Mouse (Mus musculus): ENCODE measurements at regions not wholly inside any gene's neighbourhood (a gene's known extent, or its start where the extent isn't known, plus 50 kb on each side); places are given as distances from the start of the nearest gene placed in this dataset.
A peak's percentile ranks its signal among the peaks of the same experiment; 100 is the strongest.
"Not testable (repeated sequence)": the region's sequence is repeated elsewhere in the genome, so short reads cannot be mapped to it uniquely, and the experiment has no call there.

DNA sequence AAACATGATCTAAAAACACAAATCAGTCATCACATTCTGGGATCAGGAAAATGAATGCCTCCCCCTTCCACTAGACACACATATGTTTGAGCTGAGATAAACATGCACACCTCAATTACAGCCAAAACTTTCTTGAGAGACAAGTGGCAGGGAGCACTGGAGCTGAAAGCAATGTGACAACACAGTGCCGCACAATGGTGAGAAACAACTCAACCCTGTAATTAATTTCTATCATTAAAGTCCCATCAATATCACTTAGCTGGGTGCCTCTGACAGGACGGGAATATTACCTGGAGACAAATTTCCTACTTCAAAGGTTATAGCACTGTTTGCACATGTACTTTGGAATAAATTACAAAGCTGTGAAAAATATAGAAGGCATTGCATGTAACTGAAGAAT is 381.2 kb upstream of the Amd2 start:
- no peak; the same call in 1 of the 2 replicates for ATAC-seq (ENCODE audit: low FRiP score, low TSS enrichment)
- WGBS = 60% methylated on average over 2 of the region's 2 CpGs
- no peak for DNase-seq
- Histone ChIP-seq H3K4me1 (ENCODE audit: control insufficient read depth, insufficient read depth, low read length) (no peaks in the 10 kb centered on the region), H3K9ac (replicated peaks; ENCODE audit: low read length) (no peak overlapping the region), H3K4me3 (replicated peaks; ENCODE audit: low read depth, low read length) (no peak overlapping the region), H3K4me2 (ENCODE audit: low read length) (no peak overlapping the region), H3K27ac (replicated peaks; ENCODE audit: low read depth, low read length) (no peak overlapping the region), H3K36me3 (ENCODE audit: control insufficient read depth, insufficient read depth, low read length) (no peaks in the 10 kb centered on the region), H3K9me3 (ENCODE audit: control insufficient read depth, low read length) (no peaks in the 10 kb centered on the region), H3K27me3 (ENCODE audit: control insufficient read depth, insufficient read depth, low read length) (no peaks in the 10 kb centered on the region)

DNA sequence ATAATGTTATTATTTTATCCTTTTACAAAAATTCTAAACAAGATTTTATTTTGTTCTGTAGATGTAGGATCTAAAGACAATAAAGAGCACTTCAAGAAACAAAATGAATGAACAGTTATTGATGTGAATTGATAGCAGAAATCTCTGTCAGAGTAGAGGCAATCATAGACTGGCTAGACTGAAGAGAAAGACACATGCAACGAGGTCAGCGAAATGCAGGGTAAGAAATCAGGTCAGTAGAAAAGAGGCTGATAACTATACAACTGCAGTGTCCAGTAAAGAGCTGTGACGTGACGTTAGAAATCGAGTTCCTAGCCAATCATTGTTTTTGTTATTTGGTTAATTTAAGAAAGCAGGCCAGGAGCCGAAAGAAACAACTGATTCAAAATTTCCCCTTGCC is 343.0 kb upstream of the Amd2 start:
- Histone ChIP-seq H3K27me3 (ENCODE audit: control insufficient read depth, insufficient read depth, low read length) (no peaks in the 10 kb centered on the region), H3K4me2 (ENCODE audit: low read length) (no peak overlapping the region), H3K4me1 (ENCODE audit: control insufficient read depth, insufficient read depth, low read length) (no peaks in the 10 kb centered on the region), H3K4me3 (replicated peaks; ENCODE audit: low read depth, low read length) (no peak overlapping the region), H3K9ac (replicated peaks; ENCODE audit: low read length) (no peak overlapping the region), H3K36me3 (ENCODE audit: control insufficient read depth, insufficient read depth, low read length) (no peaks in the 10 kb centered on the region), H3K27ac (replicated peaks; ENCODE audit: low read depth, low read length) (no peak overlapping the region), H3K9me3 (ENCODE audit: control insufficient read depth, low read length) (no peaks in the 10 kb centered on the region)
- 93% methylated on average over 6 of the region's 6 CpGs for WGBS
- DNase-seq = no peak
- no peak for ATAC-seq (ENCODE audit: low FRiP score, low TSS enrichment)

DNA sequence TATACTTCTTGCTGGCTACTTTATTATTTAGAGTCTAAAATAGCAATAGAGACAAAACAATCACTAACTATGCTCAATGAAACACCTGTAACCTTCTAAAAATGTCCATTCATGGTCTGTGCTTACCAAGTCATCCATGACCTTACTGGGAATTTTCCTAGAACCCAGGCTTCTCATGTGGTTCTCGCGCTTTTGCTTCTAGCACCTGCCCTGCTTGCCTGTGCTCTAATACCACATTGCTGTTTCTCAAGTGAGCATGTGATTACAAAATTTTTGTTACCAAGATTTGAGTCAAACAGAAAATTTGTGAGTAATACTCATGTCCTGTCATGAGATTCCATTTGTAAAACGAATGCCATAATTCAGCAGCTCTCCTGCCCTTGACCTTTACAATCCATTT is 324.8 kb upstream of the Amd2 start:
- ATAC-seq (ENCODE audit: low FRiP score, low TSS enrichment) = no peak
- WGBS = 92% methylated on average over 3 of the region's 3 CpGs
- H3K9me3 ChIP-seq (ENCODE audit: control insufficient read depth, low read length) = no peaks in the 10 kb centered on the region
- no peak overlapping the region for H3K9ac ChIP-seq (replicated peaks; ENCODE audit: low read length)
- no peaks in the 10 kb centered on the region for H3K27me3 ChIP-seq (ENCODE audit: control insufficient read depth, insufficient read depth, low read length)
- no peak overlapping the region for H3K27ac ChIP-seq (replicated peaks; ENCODE audit: low read depth, low read length)
- no peaks in the 10 kb centered on the region for H3K36me3 ChIP-seq (ENCODE audit: control insufficient read depth, insufficient read depth, low read length)
- DNase-seq = no peak
- H3K4me3 ChIP-seq (replicated peaks; ENCODE audit: low read depth, low read length) = no peak overlapping the region
- H3K4me2 ChIP-seq (ENCODE audit: low read length) = no peak overlapping the region
- no peaks in the 10 kb centered on the region for H3K4me1 ChIP-seq (ENCODE audit: control insufficient read depth, insufficient read depth, low read length)

DNA sequence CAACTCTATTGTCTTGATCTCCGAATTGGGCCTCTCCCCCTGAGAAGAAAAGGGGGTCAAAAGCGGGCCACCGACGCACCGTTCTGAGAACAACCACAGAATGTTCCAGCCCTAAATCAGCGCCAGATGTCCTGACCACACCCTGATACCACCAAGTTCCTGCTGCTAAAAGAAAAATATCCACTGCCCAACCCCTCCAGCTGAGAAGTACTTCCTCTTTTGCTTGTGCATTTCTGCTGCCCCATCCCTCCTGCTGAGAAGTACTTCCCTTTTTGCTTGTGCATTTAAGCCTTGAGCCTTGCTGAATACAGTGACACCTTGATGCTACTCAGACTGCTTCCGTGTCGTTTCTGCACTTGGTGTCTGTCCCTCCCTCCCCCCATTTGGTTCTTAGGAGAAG is 287.2 kb upstream of the Amd2 start:
- H3K4me1 ChIP-seq (ENCODE audit: control insufficient read depth, insufficient read depth, low read length); H3K4me2 ChIP-seq (ENCODE audit: low read length); H3K36me3 ChIP-seq (ENCODE audit: control insufficient read depth, insufficient read depth, low read length); DNase-seq; H3K9ac ChIP-seq (replicated peaks; ENCODE audit: low read length); H3K4me3 ChIP-seq (replicated peaks; ENCODE audit: low read depth, low read length); ATAC-seq (ENCODE audit: low FRiP score, low TSS enrichment); H3K9me3 ChIP-seq (ENCODE audit: control insufficient read depth, low read length); H3K27ac ChIP-seq (replicated peaks; ENCODE audit: low read depth, low read length); H3K27me3 ChIP-seq (ENCODE audit: control insufficient read depth, insufficient read depth, low read length): not testable (repeated sequence)
- WGBS = 91% methylated on average over 8 of the region's 8 CpGs

DNA sequence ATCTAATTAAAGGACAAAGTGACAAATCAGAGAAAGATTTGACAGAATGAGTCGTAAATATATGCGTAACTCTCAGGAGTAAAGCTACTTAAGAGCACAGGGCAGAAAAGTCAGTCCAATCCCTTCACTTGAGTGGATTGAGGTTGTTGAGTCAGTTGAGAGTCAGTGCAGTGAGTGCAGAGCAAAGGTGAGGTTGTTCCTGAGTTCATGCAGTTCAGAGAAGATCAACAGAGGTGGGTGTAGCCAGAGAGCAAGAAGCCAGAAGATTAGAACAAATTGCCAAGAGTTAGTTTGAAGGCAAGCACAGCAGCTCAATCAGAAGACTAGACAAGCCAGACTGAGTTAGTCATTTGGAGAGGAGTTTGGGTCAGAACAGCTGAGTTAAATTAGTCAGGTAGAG is 237.4 kb upstream of the Amd2 start:
- DNase-seq (no peak), ATAC-seq (ENCODE audit: low FRiP score, low TSS enrichment) (no peak)
- WGBS = 92% methylated on average over 2 of the region's 2 CpGs
- no peaks in the 10 kb centered on the region for H3K36me3 ChIP-seq (ENCODE audit: control insufficient read depth, insufficient read depth, low read length)
- H3K27ac ChIP-seq (replicated peaks; ENCODE audit: low read depth, low read length) = no peak overlapping the region
- no peaks in the 10 kb centered on the region for H3K27me3 ChIP-seq (ENCODE audit: control insufficient read depth, insufficient read depth, low read length)
- no peak overlapping the region for H3K9ac ChIP-seq (replicated peaks; ENCODE audit: low read length)
- H3K9me3 ChIP-seq (ENCODE audit: control insufficient read depth, low read length) = no peaks in the 10 kb centered on the region
- no peak overlapping the region for H3K4me3 ChIP-seq (replicated peaks; ENCODE audit: low read depth, low read length)
- H3K4me2 ChIP-seq (ENCODE audit: low read length) = no peak overlapping the region
- H3K4me1 ChIP-seq (ENCODE audit: control insufficient read depth, insufficient read depth, low read length) = no peaks in the 10 kb centered on the region

DNA sequence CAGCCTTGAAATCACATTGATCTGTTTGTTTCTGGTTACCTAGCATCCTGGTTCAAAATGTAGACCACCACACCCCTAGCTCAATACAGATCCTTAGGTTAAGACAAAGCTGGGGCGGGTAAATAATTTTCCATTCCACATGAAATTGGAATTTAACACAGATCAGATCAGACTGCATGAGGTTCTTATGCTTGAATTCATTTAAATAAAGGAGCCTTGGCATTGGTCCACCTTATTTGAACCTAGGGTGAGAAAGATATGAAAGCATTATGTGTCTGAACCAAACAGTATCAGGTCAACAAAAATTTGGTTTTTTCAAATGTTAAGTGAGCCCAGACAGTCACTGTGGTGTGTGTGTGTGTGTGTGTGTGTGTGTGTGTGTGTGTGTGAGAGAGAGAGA is 234.3 kb upstream of the Amd2 start:
- WGBS = 82% methylated on average over 1 of the region's 1 CpGs
- Histone ChIP-seq H3K27ac (replicated peaks; ENCODE audit: low read depth, low read length) (no peak overlapping the region), H3K4me1 (ENCODE audit: control insufficient read depth, insufficient read depth, low read length) (no peaks in the 10 kb centered on the region), H3K9me3 (ENCODE audit: control insufficient read depth, low read length) (no peaks in the 10 kb centered on the region), H3K9ac (replicated peaks; ENCODE audit: low read length) (no peak overlapping the region), H3K4me2 (ENCODE audit: low read length) (no peak overlapping the region), H3K36me3 (ENCODE audit: control insufficient read depth, insufficient read depth, low read length) (no peaks in the 10 kb centered on the region), H3K27me3 (ENCODE audit: control insufficient read depth, insufficient read depth, low read length) (no peaks in the 10 kb centered on the region), H3K4me3 (replicated peaks; ENCODE audit: low read depth, low read length) (no peak overlapping the region)
- ATAC-seq (ENCODE audit: low FRiP score, low TSS enrichment) (no peak), DNase-seq (peak; percentile 3)

DNA sequence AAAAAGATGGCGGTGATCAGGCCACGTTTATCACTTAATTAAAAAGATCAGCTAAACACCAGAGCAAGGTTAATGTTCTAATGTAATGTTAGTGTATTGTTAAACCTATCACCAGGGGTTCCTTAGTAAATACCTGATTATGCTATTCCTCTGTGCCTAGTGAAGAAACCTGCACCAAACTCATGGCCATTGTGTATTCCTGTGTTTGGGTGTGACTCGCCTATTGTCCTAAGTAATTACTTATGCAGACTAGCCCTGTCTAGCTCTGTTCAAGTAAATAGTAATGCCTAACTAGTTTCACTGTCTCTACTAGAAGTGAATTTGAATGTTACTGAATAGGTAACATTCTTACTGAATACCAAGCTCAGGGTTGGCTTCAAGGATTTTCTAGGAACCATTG is 231.6 kb upstream of the Amd2 start:
- H3K4me2 ChIP-seq (ENCODE audit: low read length) = no peak overlapping the region
- H3K4me1 ChIP-seq (ENCODE audit: control insufficient read depth, insufficient read depth, low read length) = no peaks in the 10 kb centered on the region
- H3K27me3 ChIP-seq (ENCODE audit: control insufficient read depth, insufficient read depth, low read length) = no peaks in the 10 kb centered on the region
- 92% methylated on average over 3 of the region's 3 CpGs for WGBS
- no peak overlapping the region for H3K27ac ChIP-seq (replicated peaks; ENCODE audit: low read depth, low read length)
- H3K9ac ChIP-seq (replicated peaks; ENCODE audit: low read length) = no peak overlapping the region
- ATAC-seq (ENCODE audit: low FRiP score, low TSS enrichment) (no peak), DNase-seq (no peak)
- H3K4me3 ChIP-seq (replicated peaks; ENCODE audit: low read depth, low read length) = no peak overlapping the region
- no peaks in the 10 kb centered on the region for H3K36me3 ChIP-seq (ENCODE audit: control insufficient read depth, insufficient read depth, low read length)
- no peaks in the 10 kb centered on the region for H3K9me3 ChIP-seq (ENCODE audit: control insufficient read depth, low read length)

DNA sequence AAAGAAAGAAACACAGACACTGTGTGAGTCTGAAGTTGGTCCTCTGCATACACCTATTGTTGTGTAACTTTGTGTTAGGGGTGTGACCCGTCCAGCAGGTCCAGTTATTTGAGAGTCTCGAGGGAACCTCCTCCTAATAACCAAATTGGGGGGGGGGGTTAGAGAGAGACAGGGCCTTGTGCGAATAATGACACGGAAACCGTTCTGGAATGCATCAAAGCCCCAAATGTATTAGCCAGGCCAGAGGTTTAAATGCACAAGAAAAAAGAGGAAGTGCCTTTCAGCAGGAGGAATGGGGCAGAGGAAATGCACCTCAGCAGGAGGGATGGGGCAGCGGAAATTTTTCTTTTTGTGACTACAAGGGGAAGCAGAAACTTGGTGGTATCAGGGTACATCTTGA is 228.9 kb upstream of the Amd2 start:
- no peak overlapping the region for H3K4me3 ChIP-seq (replicated peaks; ENCODE audit: low read depth, low read length)
- ATAC-seq (ENCODE audit: low FRiP score, low TSS enrichment) = no peak
- H3K9me3 ChIP-seq (ENCODE audit: control insufficient read depth, low read length) = no peaks in the 10 kb centered on the region
- 76% methylated on average over 6 of the region's 6 CpGs for WGBS
- H3K4me2 ChIP-seq (ENCODE audit: low read length) = no peak overlapping the region
- H3K9ac ChIP-seq (replicated peaks; ENCODE audit: low read length) = no peak overlapping the region
- H3K27me3 ChIP-seq (ENCODE audit: control insufficient read depth, insufficient read depth, low read length) = no peaks in the 10 kb centered on the region
- H3K27ac ChIP-seq (replicated peaks; ENCODE audit: low read depth, low read length) = no peak overlapping the region
- DNase-seq = no peak
- no peaks in the 10 kb centered on the region for H3K4me1 ChIP-seq (ENCODE audit: control insufficient read depth, insufficient read depth, low read length)
- no peaks in the 10 kb centered on the region for H3K36me3 ChIP-seq (ENCODE audit: control insufficient read depth, insufficient read depth, low read length)
